Mouse (Mus musculus) kidney, adult 11 months (tissue): ENCODE results near the gene Ahr.
A peak's percentile ranks its signal among the peaks of the same experiment; 100 is the strongest.

Source experiments
- DNase-seq: peaks from one replicate; pipeline ENCODE4 v3.0.0; 2022

The Ahr gene

DNA sequence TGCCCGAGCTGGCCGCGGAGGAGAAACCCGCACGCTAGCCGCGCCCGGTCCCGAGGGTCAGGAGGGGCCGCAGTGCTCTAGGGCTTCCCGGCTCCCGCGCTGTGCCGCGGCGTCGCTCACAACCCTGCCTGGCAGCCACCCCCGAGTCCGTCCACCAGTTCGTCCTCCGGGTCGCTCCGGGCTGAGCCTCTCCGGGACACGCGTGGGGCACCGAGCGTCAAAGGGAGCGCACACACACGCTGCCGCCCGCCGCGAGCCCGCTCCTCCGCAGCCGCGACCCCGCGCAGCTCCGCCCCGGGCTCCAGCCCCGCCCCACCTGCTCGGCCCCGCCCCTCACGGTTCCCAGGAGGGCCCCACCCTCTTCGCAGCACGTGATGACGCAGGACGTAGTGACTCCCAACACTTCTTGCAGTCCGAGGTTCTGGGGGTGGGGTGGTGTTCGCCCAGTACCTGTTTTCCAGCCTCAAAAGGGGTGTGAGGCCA lies at the start of gene Ahr:
Gene Ahr, minus strand, starts transcription at position 285 of the 483 bp plus-strand sequence.
- DNase-seq = peak; percentile 80

DNA sequence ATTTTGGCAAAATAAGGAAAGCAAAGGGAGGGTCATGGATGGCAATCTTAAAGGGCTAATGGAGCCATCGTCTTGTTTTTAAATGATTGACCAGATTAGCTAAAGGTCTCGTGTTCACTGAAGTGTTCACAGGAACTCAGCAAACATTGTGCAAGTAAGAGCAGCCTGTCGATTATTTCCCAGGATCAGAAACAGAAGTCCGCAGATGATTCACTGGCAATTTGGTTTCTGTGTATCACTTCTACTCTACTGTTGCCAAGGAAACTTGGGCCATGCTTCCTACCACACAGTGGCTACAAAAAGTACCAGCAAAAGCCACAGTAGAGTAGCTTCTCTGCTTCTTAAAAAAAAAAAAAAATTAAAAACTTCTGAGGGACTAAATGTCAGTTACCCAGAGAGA lies 44.0 kb upstream of the Ahr start:
- no peak for DNase-seq

DNA sequence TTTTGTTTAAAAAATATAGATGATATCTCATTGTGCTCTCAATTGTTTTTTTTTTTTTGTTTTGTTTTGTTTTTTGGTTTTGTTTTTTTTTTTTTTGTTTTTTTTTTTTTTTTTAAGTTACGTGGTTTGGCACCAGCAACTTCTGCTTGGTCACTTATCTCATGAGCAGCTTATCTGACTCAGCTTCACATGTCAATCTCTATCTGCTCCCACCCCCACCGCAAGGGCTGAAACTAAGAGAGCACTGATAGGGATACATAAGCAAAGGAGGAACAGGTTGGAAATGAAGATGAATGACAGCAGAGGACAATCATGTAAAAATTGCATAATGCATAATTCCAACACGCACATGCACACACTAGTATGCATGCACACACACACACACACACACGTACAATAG lies 41.3 kb upstream of the Ahr start:
- no peak for DNase-seq

DNA sequence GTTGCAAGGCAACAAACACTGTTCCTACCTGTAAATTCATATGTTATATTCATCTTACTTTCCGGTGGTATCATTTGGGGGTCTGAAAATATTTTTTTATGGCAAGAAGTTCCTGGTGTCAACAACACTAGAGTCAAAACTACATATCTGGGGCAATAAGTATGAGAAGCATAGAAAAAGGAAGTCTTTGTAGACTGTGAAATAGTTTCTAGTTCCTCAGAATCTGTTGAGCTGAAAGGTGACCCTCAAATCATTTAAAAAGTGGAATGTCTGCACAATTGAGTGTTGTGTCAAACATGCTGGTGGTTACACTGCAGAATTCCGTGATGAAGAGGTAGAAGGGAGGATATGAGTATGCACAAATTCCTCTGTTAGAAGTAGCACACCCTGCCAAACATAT lies 38.9 kb upstream of the Ahr start:
- DNase-seq = no peak

DNA sequence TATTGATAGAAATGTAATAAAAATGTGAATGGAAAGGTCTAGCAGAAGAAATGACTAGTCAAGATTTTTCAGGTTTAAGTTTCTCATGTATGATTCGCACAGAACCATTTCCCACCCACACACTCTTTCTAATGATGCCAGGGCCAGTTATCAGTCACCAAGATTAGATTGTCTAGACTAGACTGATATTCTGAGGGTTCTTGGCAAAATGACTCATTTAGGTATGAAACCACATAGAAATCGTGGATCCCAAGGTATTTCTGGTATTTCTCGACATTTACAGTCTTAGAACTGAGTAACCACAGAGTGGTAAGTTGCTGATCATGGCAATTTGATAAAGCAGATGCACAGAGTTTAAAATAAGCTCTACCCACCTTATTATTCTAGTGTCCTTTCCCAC lies 28.0 kb upstream of the Ahr start:
- DNase-seq = no peak

DNA sequence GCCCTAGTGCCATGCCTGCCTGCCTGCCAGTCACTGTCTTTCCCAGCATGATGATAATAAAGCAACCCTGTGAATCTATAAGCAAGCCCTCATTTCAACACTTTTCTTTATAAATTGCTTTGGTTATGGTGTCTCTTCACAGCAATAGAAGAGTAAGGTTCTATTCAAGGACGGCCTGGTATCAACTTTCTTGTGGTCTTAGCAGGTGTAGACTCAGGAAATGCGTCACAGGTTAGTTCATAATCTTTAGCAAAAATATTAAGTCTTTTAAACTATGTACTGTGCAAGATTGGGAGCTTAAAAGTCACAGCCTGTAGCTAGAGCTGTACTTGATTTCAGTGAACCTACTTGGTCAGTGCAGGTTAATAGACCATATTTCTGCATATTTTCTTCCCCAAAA lies 24.0 kb upstream of the Ahr start:
- no peak for DNase-seq

DNA sequence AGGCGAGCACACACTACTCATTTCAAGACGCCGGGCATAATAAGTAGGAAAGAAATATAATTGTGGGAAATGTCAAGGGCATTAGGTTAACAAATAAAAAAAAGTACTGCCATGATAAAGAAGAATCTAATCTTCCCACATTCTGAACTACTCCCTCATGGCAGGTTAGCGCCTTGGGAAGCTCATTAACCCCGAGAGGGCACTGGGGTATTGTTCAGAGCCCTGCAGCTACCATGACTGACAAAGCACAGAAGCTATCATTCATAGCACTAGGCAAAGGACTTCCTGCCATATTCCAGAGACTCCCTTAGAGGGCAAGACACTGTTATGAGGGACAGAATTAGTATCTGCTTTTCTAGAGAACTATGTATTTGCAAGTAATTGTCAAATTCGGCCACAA lies 21.1 kb upstream of the Ahr start:
- DNase-seq = no peak

DNA sequence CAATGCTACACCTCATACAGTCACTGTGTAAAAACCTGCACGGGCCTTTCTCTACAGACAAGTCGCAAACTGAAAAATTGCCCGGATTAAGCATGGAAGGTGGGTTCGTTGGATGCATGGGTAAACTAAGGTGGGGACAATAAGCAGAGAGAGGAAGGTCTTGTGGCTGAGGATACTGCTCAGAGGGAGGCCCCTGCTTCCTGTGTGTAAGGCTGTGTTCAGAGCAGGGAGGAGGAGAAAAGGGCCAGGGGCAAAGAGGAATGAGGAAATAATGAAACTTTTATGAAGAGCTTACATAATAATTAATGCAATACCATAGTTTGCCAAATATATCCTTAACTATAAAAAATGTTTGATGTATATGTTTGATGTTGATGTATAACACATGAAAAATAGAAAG lies 19.5 kb upstream of the Ahr start:
- no peak for DNase-seq

DNA sequence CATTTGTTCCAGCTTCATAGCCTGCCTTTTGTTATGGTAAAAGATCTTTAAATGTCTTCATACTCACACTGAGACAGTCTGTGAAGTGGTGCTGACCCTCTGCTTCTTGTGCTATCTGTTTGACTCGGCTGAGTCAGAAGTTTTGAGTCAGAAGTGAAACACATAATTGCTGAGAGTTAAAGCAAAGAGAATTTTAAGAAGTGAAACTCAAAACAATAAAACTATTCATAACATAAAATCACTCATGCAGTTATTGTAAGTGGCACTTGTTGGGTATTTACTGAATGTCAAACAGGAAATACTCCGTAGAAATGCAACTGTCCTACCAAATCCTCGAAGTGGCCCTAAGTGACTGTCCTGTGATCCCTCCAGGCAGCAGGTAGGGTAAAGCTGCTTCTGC lies 18.3 kb upstream of the Ahr start:
- no peak for DNase-seq

DNA sequence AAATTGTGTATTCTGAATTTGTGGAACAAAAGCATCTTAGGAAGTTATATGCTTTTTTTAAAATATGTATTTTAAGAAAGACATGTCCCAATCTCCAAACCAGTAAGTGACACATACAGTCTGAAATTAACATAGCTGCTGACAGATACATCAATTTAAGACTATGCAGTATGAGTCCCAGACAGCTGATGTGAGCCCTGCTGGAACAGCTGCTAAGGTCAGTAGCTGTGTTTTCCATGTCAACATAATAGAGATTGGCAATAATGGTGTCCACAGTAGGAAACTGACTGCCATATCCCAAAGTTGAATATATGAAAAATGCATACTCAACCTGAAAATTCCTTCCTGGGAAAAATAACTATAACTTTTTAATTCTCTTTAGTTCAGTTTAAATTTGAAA lies 15.5 kb upstream of the Ahr start:
- DNase-seq = no peak

DNA sequence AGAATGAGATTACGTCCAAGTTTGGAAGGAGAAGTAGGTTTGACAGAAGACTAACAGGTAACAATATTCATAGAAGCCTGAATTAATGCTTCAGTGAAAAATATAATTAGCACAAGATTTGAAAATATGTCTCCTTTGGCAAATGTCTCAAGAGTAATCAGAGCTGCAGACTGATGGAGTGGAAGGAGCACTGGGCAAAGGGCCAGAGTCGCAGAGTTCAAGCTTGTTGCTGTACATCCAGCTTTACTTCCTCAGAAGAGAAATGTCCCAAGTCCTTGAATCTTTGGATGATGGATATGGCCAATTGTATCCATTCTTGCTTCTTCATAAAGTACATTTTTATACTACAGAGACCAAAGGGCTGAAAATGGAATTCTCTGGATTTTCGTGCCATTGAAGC lies 8.0 kb upstream of the Ahr start:
- DNase-seq = no peak

DNA sequence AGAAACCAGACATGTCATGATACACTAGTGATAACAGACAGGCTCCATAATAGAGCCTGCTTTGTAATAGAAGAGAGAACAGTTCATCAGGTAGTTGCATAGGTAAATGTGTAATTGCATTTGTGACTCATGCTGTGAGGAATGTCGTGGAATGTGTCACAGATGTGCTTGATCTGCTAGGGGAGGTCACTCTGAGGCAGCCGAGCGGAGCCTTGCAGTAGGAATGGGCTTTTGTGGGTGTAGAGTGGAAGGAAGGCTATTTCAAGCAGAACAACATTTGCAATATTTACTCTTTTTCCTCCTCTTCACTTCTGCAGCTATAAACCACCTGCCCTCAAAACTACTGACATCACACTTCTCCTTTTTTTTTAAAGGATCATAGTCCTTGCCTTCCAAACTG lies 4.0 kb upstream of the Ahr start:
- DNase-seq = no peak

DNA sequence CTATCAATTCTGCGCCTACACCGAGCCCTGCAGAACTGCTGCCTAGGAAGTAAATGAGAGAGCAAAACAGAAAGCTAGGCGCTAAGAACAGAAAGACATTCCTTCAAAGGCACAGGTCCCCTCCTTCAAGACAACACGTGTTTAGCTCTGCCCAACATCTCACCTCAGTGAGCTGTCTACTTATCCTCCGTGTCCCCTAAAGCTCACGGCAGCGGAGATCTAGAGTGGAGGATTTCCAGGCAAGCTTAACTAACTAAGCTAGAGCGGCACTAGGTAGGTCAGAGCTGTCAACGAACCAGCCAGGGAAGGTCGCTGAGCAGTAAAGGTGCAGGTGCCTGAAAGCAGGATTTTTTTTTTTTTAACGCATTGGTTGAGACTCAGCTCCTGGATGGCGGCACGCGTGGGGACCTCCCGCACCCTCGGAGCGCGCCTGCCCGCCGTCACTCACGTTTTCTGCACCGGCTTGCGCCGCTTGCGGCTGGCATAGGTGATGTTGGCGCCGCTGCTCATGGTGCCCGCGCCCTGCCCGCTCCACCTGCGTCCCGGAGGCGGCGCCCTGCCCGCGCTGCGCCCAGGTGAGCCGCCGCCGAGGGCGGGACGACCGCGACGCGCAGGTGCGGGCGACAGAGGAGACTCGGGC lies 604 bp downstream of the Ahr start:
- DNase-seq = peak; percentile 54

DNA sequence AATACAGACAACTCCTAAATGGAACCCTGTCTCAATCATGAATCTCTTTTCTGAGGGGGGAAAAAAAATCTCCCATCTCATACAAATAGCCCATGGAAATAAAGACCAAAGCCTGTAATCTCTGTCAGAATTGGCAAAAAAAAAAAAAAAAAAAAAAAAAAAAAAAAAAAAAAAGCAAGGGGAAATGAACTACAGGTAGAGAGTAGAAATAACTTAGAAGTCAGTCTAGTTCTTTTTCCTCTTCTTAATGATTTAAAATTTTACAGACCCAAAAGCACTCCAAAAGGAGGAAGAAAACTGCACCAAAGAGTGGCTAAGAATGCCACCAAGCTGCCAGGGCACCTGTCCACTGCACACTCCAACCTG lies 1.1 kb downstream of the Ahr start:
- DNase-seq = no peak

DNA sequence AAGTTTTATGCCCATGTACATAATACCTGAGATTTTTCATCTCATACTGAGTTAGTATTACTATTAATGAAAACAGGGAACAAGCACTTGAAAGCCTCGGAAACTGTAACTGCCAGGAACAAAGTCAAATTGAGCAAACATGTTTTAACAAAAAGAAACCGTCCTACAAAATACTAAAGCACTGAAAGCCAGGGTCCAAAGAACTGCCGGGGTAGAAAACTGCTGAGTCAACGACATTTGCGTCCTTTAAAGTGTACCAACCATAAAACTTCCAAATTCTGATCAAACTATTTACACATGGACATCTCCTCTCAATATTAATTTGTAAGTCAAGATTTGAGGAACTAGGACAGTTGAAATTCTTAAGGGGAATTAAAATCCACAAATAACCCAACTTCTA lies 1.7 kb downstream of the Ahr start:
- no peak for DNase-seq

DNA sequence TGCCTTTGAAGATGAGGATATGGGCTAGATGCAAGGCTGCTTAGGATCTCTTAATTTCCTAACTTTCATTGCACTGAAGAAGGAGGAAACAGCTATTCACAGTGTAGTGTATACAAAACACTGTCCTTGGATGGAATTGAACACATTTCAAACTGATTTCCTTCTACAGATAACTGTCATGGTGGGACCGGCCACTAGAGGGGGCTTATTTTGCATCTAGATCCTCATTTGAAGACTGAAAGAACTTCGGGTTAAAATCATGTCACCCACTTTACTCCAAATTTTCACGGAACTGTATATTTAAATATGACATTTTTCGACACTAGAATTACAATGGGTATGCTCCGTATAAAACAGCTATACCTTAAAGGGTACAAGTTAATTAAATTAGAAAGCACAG lies 2.7 kb downstream of the Ahr start:
- peak; percentile 37 for DNase-seq

DNA sequence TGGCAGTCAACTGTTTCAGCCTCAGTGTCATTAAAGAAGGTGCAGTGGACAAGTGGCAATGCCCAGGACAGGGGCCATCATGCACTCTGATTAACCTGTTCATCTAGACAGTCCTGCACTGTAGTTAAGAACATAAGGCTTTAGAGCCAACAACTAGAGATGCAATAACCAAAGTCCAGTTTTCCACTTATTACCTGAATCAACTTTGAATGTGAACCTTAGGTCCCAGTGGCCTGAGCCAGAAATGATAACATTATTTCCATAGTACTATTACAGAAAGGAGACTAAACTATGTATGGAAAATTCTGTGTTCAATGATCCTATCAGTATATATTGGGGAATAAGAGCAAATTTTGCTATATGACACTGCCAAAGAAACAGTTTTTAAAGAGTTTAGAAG lies 4.3 kb downstream of the Ahr start:
- no peak for DNase-seq

DNA sequence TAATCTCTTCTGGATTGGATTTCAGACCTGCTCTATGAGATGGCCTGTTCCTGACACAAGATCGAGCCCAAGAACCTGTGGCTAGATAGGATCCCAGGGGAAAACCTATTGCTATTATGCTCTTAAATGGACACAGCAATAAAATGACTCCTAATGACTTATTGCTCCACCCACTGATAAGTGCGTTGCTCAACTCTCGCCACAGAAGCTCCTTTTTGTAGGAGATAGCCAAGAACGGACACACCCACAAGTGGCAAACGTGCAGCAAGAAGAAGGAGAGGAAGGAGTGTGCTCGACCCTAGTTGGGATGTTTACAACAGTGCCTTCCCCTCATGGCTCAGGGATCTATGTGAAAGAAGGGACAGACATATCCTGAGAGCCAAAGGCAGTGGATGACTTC lies 7.4 kb downstream of the Ahr start:
- DNase-seq = no peak

DNA sequence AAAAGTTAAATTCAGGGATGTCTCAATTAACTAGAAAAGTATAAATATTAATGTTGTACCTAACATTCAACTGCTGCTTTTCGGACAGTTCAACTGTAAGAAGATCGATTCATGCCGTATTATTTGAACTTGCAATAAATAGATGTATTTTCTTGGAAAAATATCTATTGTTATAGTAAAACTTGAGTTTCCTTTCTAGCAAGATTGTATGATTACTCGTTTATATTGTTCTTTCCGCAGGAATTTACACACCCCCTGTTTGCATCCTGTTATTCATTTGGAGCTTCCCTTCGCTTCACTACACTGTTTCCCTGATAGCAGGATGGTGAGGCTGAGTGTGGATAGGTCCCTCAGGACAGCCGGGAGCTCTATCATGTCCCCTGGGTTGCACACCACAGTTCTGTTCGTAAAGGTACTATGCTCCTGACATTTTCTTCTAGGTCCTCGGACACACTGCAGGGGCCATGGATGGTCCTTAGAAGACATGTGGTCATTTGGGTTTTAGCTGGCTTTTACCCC lies 12.2 kb downstream of the Ahr start:
- no peak for DNase-seq

DNA sequence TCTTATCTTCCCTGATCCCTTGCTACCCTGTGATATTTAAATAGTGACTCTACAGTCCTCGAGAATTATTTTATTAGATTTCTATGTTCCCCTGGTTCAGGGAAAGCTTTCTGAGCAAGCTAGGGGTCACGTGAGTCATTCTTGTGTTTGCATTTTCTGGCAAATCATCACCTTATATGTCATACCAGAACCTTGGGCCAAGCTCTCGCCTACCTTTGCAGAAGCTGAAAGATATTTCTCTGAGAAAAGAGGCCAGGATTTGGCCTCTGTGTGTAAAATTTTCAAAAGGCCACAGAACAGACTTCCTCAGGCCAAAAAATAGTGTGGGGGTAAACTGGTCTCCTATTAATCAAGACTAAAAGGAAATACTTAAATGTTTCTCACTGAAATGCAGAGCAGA lies 19.2 kb downstream of the Ahr start:
- DNase-seq = no peak

DNA sequence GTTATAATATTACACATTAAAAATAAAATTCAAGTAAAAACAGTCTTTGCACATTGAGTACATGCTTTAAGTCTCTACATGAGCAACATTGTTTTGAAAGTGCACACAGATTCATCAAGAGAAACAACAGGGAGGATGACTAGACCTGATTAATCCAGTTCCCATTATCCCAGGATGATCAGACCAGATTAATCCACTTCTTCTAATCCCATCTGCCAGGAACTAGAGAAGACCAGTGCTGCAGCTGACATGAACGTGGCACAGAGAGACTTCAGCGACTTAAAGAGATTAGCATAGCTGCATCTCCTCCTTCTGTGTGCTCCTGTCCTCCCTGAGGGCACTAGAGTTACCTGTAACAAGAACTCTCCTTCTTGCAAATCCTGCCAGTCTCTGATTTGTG lies 20.2 kb downstream of the Ahr start:
- no peak for DNase-seq

DNA sequence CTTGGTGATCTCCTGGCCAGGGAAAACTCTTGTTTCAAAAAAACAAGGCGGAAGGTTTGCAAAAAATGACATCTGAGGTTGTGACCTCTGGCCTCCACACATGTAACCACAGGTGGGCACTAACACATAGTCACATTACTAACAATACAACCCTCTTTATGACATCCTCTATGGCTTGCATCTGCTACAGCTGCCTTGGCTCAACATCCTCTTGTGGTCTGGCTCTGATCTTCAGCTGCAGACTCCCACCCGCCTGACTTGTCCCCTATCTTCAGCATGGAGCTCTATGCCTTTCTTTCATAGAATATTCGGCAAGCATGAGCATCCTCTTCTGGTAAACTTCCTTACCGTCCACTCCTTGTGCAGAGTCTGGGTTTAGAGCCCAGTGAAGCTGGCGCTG lies 24.1 kb downstream of the Ahr start:
- no peak for DNase-seq

DNA sequence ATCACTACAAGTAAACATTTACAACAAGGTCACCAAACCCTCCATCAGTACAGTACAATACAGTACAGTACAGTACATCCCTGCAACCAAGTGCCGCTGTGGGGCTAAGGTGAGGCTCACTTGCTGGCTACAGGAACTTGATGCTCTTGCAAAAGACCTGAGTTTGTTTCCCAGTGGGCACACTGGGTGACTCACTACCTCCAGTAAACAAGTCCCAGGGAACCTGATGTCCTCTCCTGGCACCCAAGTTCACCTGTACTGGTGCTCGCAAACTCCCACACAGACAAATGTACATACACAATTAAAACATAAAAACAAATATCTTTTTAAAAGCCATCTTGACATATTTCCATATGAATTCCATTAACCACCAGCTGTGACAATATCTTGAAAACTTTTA lies 28.5 kb downstream of the Ahr start:
- no peak for DNase-seq

DNA sequence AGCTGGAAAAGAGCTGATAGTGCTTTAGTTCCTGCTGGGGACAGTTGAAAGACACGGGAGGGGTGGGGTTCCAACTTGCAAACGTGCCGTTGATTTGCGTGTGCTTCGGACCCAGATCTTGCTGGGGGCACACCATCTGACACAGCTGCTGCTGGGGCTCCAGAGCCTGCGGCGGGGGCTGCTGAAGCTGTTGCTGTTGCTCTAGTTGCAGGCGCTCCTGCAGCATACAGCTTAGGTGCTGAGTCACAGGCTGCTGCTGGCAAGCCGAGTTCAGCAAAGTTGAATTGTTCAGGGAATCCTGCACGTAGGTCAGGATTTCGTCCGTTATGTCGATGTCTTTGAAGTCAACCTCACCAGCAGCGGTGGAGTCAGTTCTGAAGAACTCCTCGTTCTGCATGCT lies 30.8 kb downstream of the Ahr start:
- no peak for DNase-seq

DNA sequence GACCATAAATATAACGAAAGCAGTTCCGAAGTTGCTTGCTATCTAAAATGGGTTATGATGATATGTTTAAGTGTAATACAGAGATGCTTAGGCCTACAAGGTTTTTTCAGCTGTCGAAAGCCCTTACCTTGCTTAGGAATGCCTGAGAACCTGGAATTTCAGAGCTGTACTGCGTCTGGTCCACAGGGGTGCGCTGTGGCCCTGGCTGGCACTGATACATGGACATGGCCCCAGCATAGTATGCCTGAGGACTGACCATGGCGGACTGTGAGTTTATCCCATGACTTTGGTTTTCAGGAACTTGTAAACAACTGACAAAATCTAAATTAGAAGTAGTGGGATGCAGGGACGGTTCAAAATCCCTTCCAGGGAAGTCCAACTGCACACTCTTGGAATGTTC lies 31.3 kb downstream of the Ahr start:
- no peak for DNase-seq

DNA sequence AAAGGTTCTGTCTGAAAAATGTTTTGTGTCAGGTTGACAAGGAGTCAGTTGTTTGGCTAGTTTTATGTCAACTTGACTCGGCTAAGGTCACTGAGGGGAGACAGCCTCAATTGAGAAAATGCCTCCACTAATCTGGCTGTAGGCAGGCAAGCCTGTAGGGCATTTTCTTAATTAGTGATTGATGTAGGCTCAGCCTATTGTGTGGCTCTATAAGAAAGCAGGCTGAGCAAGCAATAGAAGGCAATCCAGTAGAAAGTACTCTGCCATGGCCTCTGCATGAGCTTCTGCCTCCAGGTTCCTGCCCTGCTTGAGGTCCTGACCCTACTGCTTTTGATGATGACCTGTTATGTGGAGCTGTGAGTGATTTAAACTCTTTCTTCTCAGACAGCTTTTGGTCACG lies 33.4 kb downstream of the Ahr start:
- DNase-seq = no peak
